Mouse (Mus musculus): Measurements from ENCODE around the gene Stxbp3.
A peak's percentile ranks its signal among the peaks of the same experiment; 100 is the strongest.
"Not testable (repeated sequence)": the region's sequence is repeated elsewhere in the genome, so short reads cannot be mapped to it uniquely, and the experiment has no call there.

The Stxbp3 gene

GRCm38 (mm10) chr3:108857124-108857470 lies 16.8 kb upstream of the Stxbp3 start:
- no peak for DNase-seq (ENCODE audit: extremely low spot score)

DNA sequence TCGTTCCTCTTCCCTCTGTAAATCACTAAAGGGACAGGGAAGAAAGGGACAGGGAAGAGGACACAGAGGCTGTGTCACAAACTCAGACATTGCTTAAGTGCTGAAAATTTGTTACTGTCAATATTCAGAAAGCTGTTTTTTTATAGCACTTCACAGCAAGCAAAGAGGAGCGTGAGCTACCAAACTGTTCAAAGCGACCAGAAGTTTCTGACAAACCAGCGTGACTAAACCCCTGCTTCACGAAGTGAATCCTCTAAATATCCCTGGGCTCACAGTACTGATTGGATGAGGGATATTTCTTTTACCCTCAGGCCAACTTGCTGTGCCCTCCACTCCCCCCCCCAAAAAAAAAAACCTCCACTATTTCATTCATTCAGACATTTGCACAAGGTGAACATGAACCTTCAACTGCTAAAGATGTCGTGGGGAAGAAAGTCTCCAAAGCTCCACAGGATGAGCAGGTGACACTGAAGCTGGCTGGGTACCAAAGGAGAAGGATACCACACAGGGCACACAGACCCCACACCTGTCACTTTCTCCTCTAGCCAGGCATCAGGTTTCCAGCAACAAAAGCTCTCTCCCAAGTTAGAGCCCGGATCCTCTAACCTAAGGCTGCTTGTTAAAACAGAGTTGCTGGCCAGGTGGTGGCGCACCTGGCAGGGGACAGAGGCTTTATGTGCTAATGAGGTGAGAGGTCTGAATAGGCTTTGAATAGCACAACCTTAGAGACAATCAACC lies 16.2 kb upstream of the Stxbp3 start:
- peak; percentile 37 for DNase-seq (ENCODE audit: extremely low spot score)

- DNase-seq (ENCODE audit: extremely low spot score): no peak
These were observed 15.5 kb upstream of the Stxbp3 start for GRCm38 (mm10) chr3:108855864-108856263.

- DNase-seq (ENCODE audit: extremely low spot score): no peak
These were observed 15.0 kb upstream of the Stxbp3 start for GRCm38 (mm10) chr3:108855371-108855770.

GRCm38 (mm10) chr3:108853266-108853665 lies 12.9 kb upstream of the Stxbp3 start:
- no peak for DNase-seq (ENCODE audit: extremely low spot score)

DNA sequence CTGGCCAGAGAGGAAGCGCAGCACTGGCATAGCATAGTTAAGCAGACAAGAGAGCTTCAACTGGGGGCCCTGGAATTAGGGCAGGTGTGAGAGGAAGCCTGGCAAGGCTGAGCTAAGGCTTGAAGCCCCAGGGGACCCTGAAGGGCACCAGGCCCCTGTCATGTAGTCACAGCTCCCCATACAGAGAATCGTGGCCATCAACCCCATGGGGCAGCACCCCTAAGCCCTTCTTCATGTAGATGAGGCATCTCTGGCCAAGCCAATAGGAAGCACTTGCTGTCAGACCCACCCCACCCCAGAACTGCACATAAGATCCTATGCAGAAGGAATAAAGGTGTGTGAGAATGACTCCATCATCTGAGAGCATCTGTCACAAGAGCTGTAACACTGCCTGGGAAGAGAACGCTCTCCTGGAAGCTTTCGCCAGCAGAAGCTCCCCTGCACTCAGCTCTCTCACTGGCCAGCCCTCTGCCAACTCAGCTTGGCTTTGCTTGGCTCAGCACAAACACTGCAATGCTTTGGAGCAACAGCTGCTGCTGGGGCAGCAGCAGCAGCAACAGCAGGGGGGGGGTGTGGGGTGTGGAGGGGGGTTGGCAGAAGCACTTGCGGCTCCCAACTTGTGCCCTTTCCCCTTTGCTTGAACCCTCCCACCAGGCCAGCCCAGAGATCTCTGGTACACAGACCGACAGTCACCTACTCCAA lies 11.8 kb upstream of the Stxbp3 start:
- no peak for DNase-seq (ENCODE audit: extremely low spot score)

GRCm38 (mm10) chr3:108851554-108851953 lies 11.2 kb upstream of the Stxbp3 start:
- no peak for DNase-seq (ENCODE audit: extremely low spot score)

GRCm38 (mm10) chr3:108851075-108851474 lies 10.7 kb upstream of the Stxbp3 start:
- no peak for DNase-seq (ENCODE audit: extremely low spot score)

GRCm38 (mm10) chr3:108850506-108850905 lies 10.2 kb upstream of the Stxbp3 start:
- no peak for DNase-seq (ENCODE audit: extremely low spot score)

DNA sequence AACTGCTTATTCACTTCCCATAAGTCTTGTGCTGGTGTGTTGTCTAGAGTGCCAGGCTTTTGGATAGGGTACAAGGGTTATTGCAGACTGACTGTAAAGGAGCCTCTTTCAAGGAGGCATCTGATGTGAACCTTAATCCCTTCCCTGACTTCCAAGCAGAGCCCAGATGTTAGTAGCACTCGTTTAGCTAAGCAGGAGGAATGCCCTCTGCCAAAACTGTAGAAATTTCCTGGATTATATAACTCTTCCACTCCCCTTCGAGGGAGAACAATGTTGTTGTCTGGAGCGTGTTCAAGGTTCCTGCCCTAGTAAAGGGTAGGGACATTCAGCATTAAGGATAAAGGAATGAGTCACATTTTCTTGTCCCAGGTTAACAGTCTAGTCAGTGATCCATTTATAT lies 6.3 kb upstream of the Stxbp3 start:
- no peak for DNase-seq (ENCODE audit: extremely low spot score)

DNA sequence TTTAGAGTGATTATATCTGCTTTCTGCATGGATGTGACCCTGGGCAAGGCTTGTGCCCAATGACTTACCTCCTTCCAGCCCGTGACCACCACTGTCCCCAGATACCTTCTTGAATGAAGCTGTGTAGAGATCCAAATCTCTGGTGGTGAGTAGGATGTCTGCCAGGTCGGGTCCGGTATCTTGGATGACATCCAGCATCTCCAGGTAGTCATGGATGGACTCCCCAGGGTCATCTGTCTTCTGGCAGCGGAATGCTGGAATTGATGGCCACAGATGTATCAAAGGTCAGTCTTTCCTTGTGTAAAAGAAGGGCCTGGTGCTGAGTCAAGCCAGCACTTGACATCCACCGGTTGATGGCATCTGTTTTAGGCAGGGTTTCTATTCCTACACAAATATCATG lies 4.2 kb upstream of the Stxbp3 start:
- no peak for DNase-seq (ENCODE audit: extremely low spot score)

GRCm38 (mm10) chr3:108844026-108844425 lies 3.7 kb upstream of the Stxbp3 start:
- no peak for DNase-seq (ENCODE audit: extremely low spot score)

DNA sequence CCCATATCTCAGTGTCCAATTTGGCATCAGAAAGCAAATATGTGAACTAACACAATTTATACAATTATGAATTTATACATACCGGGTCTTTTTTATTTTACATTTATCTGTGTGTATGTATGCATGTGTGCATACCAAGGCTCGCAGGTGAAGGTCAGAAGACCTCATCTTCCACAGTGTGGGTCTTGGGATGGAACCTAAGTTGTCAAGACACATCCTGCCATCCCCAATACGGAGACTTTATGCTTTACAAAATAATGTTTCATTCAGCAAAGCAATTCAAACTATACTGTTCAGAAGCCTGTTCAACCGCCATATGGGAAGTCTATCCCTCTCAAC lies 359 bp upstream of the Stxbp3 start:
- no peak for DNase-seq (ENCODE audit: extremely low spot score)

DNA sequence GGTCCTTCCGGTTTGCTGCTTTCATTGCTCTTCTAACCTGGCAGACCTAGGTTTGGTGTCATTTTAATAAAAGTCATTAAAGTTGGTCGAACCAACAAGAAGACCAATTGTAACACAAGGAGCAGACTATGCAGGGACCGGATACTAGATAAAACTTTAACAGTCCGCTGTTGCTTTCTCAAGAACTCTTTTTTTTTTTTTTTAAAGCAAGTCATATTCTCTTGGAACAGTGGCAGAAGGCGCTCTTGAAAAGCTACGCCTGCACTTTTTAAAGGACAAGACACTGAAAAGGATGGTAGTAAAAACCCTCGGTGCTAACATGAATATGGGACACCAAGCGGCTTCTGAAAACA lies 703 bp downstream of the Stxbp3 start:
- no peak for DNase-seq (ENCODE audit: extremely low spot score)

DNA sequence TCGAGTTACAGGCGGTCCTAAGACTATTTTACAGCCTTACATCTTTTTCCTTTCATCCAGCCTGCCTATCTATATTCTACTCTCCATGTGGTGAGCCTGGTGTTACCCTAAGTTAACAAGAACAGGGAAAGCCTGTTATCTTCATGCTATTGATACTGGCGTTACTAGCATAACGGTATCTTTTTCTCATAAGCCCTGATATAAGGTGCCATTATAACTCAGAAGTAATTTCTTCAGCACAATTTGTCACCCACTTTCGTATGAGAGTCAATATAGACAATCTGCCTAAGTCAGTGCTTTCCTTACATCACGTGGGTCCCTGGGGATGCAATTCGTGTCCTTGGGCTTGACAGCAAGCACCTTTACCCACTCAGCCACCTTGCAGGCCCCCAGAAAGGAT lies 1.3 kb downstream of the Stxbp3 start:
- DNase-seq (ENCODE audit: extremely low spot score): no peak

GRCm38 (mm10) chr3:108836931-108837330 lies 3.4 kb downstream of the Stxbp3 start:
- DNase-seq (ENCODE audit: extremely low spot score): no peak

DNA sequence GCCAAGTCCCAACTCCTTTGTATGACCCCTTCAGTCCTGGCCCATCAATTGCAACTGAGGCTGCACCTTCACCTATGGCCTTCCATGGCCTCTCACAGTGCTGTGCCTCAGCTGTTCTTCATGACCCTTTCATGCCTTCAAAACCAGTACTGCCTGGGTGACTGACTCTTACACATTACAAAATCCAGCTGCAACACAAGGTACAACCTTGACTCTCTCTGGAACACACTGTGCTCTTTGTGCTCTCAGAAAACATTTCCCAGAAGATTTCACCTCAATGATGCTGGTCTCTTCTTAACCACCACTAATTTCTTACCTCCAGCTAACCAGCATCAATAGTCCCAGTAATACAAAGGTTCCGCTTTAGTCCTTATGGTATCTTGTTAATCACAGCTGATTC lies 6.6 kb downstream of the Stxbp3 start:
- DNase-seq (ENCODE audit: extremely low spot score): not testable (repeated sequence)

GRCm38 (mm10) chr3:108831750-108832149 lies 8.6 kb downstream of the Stxbp3 start:
- DNase-seq (ENCODE audit: extremely low spot score): no peak

- DNase-seq (ENCODE audit: extremely low spot score): no peak
These were observed 9.8 kb downstream of the Stxbp3 start for GRCm38 (mm10) chr3:108830493-108830892.

DNA sequence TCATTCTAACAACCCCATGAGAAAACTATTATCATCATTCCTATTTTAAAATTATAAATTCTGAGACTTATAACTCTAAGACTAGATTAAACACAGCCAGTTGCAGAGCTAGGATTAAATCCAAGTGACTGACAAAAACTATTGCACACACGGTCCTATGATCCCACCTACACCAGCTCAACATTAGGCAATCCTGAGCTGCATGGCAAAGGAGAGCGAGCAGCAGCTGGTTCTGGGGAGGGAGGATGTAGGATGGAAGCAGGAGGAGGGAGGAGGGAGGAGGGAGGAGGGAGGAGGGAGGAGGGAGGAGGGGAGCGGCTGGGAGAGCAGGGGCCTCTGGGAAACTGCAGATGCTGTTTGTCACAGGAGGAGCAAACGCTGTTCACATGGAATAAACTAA lies 24.7 kb downstream of the Stxbp3 start:
- no peak for DNase-seq (ENCODE audit: extremely low spot score)

DNA sequence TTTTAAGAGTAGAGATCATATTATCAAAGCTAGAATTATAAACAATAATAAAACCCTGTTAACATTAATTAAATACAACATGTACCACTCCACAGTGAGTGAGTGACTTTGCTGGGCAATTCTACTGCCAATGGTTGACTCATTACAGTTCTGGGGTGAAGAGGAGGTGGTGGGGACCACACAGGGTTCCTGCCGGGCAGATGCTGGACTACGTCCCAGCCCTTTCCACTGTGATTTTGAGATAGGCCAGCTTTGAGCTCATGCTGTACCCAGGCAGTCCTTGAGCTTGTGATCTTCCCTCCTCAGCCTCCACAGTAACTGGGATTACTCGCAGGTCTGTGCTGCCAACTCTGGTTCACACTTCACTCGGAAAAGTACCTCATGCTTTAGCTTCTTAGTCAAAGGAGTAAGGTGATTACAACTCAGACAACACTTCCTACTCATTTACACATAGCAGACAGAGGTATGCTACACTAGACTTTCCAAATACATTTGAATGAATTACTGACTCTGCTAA lies 29.5 kb downstream of the Stxbp3 start:
- DNase-seq (ENCODE audit: extremely low spot score): no peak

DNA sequence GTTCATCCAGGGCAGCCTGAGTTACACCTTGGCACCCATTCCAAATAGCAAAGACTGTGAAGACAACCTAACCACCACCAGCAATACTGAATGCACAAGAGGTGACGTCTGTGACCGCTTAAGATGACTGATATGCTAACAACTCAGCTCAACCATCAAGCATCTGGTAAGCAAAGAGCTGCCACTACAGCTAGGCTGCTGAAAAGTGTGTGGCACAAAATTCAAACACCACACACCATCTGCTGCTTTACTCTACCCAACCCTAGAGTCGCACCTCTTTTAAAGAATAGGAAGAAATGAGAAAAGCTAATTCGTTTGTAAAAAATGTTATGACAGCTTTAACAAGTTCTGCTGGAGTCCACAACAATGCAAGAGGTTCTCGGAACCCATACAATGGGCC lies 34.7 kb downstream of the Stxbp3 start:
- no peak for DNase-seq (ENCODE audit: extremely low spot score)

DNA sequence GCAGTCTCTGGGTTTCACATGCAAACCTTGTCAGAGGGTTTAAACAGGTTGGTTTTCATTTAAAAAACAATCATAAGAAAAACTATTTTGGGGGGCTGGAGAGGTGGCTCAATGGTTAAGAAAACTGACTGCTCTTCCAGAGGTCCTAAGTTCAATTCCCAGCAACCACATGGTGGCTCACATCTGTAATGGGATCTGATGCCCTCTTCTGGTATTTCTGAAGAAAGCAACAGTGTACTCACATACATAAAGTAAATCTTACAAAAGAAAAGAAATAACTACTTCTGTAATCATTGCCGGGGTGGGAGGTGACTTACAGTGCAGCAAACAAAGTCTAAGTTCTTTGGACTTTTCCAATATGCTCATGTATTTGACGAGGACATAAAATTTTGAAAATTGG lies 42.0 kb downstream of the Stxbp3 start:
- no peak for DNase-seq (ENCODE audit: extremely low spot score)

- DNase-seq (ENCODE audit: extremely low spot score): no peak
These were observed 42.6 kb downstream of the Stxbp3 start for GRCm38 (mm10) chr3:108797723-108798122.
